In genomic region chr3:133052068-133052467, GRCm38 (mm10) we compare ENCODE assay signal across 22 mouse cellular contexts. TPM values are rescaled to one million over a fixed set of nuclear protein-coding genes. Genes with fewer than 3 reads are reported as not detected.
DNase-seq lines count a peak whose midpoint lies in the region; ATAC-seq and TF ChIP-seq lines count a peak whose summit lies in the region.
"Had no signal": no experiment of that assay in that cellular context is flagged by ENCODE, and none has a peak within 500 bp of the region (broad histone marks: within the 10 kb centered on the region; RNA-seq: fewer than 3 reads in every experiment).

No protein-coding gene starts in this region.

- H3K4me1 ChIP-seq in forebrain, embryonic 12.5 days, result no peaks in the 10 kb centered on the region
- H3K4me1 ChIP-seq in forebrain, embryonic 10.5 days, result no peaks in the 10 kb centered on the region; the same call in 1 of the 2 replicates
- H3K4me1 ChIP-seq in lung, postnatal 0 days (ENCODE audit: insufficient read depth, low read depth, low read length), result no peaks in the 10 kb centered on the region
- H3K4me1 ChIP-seq in lung, adult 2 months (ENCODE audit: control insufficient read depth, insufficient read depth, low read length), result no peaks in the 10 kb centered on the region
- H3K4me1 ChIP-seq in forebrain, embryonic 13.5 days, result no peaks in the 10 kb centered on the region
- H3K4me1 ChIP-seq: embryonic facial prominence, embryonic 12.5 days; heart, embryonic 15.5 days; hindbrain, embryonic 13.5 days had no signal

- no peak overlapping the region for H3K27ac ChIP-seq in forebrain, embryonic 12.5 days
- H3K27ac ChIP-seq in forebrain, embryonic 10.5 days, result no peak overlapping the region
- no peak overlapping the region for H3K27ac ChIP-seq in lung, postnatal 0 days (ENCODE audit: low read length)
- H3K27ac ChIP-seq in forebrain, embryonic 13.5 days, result no peak overlapping the region
- H3K27ac ChIP-seq: embryonic facial prominence, embryonic 12.5 days; heart, adult 2 months; heart, embryonic 15.5 days; hindbrain, embryonic 13.5 days; hindbrain, postnatal 0 days had no signal

- 16% methylated on average over 2 of the region's 2 CpGs for WGBS in forebrain, embryonic 12.5 days
- WGBS in forebrain, embryonic 10.5 days, result 55% methylated on average over 2 of the region's 2 CpGs
- WGBS in lung, postnatal 0 days, result 52% methylated on average over 2 of the region's 2 CpGs
- WGBS in lung, adult 2 months, result 83% methylated on average over 2 of the region's 2 CpGs
- WGBS in forebrain, embryonic 13.5 days, result 21% methylated on average over 2 of the region's 2 CpGs

- peak; percentile 85; the same call in 1 of the 2 replicates for ATAC-seq in forebrain, embryonic 12.5 days (ENCODE audit: low FRiP score)
- ATAC-seq in lung, postnatal 0 days, result no peak
- peak; percentile 87 for ATAC-seq in forebrain, embryonic 13.5 days
- ATAC-seq: hindbrain, postnatal 0 days had no signal

- no peaks in the 10 kb centered on the region for H3K9me3 ChIP-seq in forebrain, embryonic 12.5 days
- no peaks in the 10 kb centered on the region for H3K9me3 ChIP-seq in forebrain, embryonic 10.5 days
- H3K9me3 ChIP-seq in lung, postnatal 0 days (ENCODE audit: low read length), result no peaks in the 10 kb centered on the region
- H3K9me3 ChIP-seq in forebrain, embryonic 13.5 days (replicated peaks), result no peaks in the 10 kb centered on the region
- H3K9me3 ChIP-seq: embryonic facial prominence, embryonic 12.5 days; heart, embryonic 15.5 days; hindbrain, embryonic 13.5 days had no signal

- no peak for TF ChIP-seq CTCF in lung, postnatal 0 days (IDR thresholded peaks at IDR 0.05)
- TF ChIP-seq CTCF in lung, adult 2 months (IDR thresholded peaks at IDR 0.05; ENCODE audit: insufficient read depth, low read length), result no peak

- H3K27me3 ChIP-seq in forebrain, embryonic 12.5 days, result no peaks in the 10 kb centered on the region
- H3K27me3 ChIP-seq in forebrain, embryonic 10.5 days (ENCODE audit: poor library complexity, severe bottlenecking), result no peaks in the 10 kb centered on the region
- no peaks in the 10 kb centered on the region for H3K27me3 ChIP-seq in lung, postnatal 0 days (replicated peaks; ENCODE audit: insufficient read depth, low read length)
- no peaks in the 10 kb centered on the region for H3K27me3 ChIP-seq in forebrain, embryonic 13.5 days
- H3K27me3 ChIP-seq: CH12.LX; embryonic facial prominence, embryonic 12.5 days; heart, embryonic 15.5 days; hindbrain, embryonic 13.5 days had no signal

- TF ChIP-seq EP300 in lung, postnatal 0 days (IDR thresholded peaks at IDR 0.05), result no peak

- no peak for DNase-seq in forebrain, embryonic 10.5 days (ENCODE audit: extremely low spot score, low spot score)
- peak; percentile 50 for DNase-seq in lung, postnatal 0 days (ENCODE audit: low spot score)
- DNase-seq in lung, adult 2 months, result no peak
- peak; percentile 13 for DNase-seq in 416B (ENCODE audit: low read depth)
- DNase-seq in kidney, adult 8-10 months, result no peak
- no peak for DNase-seq in cerebellum, adult 11 months
- DNase-seq: adrenal gland, adult 8-10 months; adrenal gland, postnatal 36 days; cerebellum, adult 11-12 months; cerebellum, adult 9-10 months; cerebellum, postnatal 25 days; gastrocnemius, postnatal 14 days; heart, adult 2 months; heart, postnatal 14 days had no signal

- H3K4me3 ChIP-seq in forebrain, embryonic 12.5 days (replicated peaks), result no peak overlapping the region
- no peak overlapping the region for H3K4me3 ChIP-seq in forebrain, embryonic 10.5 days
- H3K4me3 ChIP-seq in lung, postnatal 0 days (ENCODE audit: low read depth, low read length), result no peak overlapping the region
- no peak overlapping the region for H3K4me3 ChIP-seq in lung, adult 2 months (replicated peaks; ENCODE audit: extremely low read depth, low read depth, low read length)
- H3K4me3 ChIP-seq in forebrain, embryonic 13.5 days, result no peak overlapping the region
- H3K4me3 ChIP-seq: embryonic facial prominence, embryonic 12.5 days; heart, adult 2 months; heart, embryonic 15.5 days; hindbrain, embryonic 13.5 days had no signal

- H3K4me2 ChIP-seq in forebrain, embryonic 12.5 days, result no peak overlapping the region
- no peak overlapping the region for H3K4me2 ChIP-seq in lung, postnatal 0 days (replicated peaks; ENCODE audit: low read depth, low read length)
- H3K4me2 ChIP-seq in forebrain, embryonic 13.5 days, result no peak overlapping the region
- H3K4me2 ChIP-seq: embryonic facial prominence, embryonic 12.5 days; heart, embryonic 11.5 days; heart, embryonic 15.5 days; hindbrain, embryonic 13.5 days had no signal

- H3K36me3 ChIP-seq in forebrain, embryonic 12.5 days (replicated peaks), result peaks cover 12% of the 10 kb centered on the region
- peaks cover 29% of the 10 kb centered on the region for H3K36me3 ChIP-seq in forebrain, embryonic 10.5 days (replicated peaks)
- no peaks in the 10 kb centered on the region for H3K36me3 ChIP-seq in lung, postnatal 0 days (ENCODE audit: insufficient read depth, low read length)
- H3K36me3 ChIP-seq in forebrain, embryonic 13.5 days (ENCODE audit: poor library complexity, severe bottlenecking), result peaks cover 9% of the 10 kb centered on the region; the same call in 1 of the 2 replicates
- H3K36me3 ChIP-seq: heart, embryonic 15.5 days had no signal

- no peak overlapping the region for H3K9ac ChIP-seq in forebrain, embryonic 12.5 days
- no peak overlapping the region for H3K9ac ChIP-seq in lung, postnatal 0 days (replicated peaks; ENCODE audit: low read depth)
- H3K9ac ChIP-seq in forebrain, embryonic 13.5 days, result no peak overlapping the region
- H3K9ac ChIP-seq: embryonic facial prominence, embryonic 12.5 days; heart, embryonic 15.5 days; hindbrain, embryonic 13.5 days had no signal

- no peak for TF ChIP-seq POLR2A in lung, adult 2 months (IDR thresholded peaks at IDR 0.05; ENCODE audit: borderline replicate concordance, extremely low read depth, low read depth, low read length)

RNA-seq across cellular contexts. Expression of gene Ints12, which starts 39.6 kb away (rescaled TPM):
- polyA plus RNA-seq in forebrain, embryonic 12.5 days (2016; fragmentation: Nextera tagmentation; extraction: Ambion mirVana), result 24.3 and 26.3 TPM in 2 replicates
- polyA plus RNA-seq in forebrain, embryonic 10.5 days (2016; fragmentation: Nextera tagmentation; extraction: Ambion mirVana), result 23.7 and 24.5 TPM in 2 replicates
- 15.8 and 17.0 TPM in 2 replicates for polyA plus RNA-seq in lung, postnatal 0 days (2015; fragmentation: Nextera tagmentation; extraction: Ambion mirVana)
- 4.2 and 8.9 TPM in 2 replicates for polyA plus RNA-seq in lung, adult 2 months (2012; rRNA removed)
- 21.3 and 22.7 TPM in 2 replicates for polyA plus RNA-seq in forebrain, embryonic 13.5 days (2015; fragmentation: Nextera tagmentation; extraction: Ambion mirVana)

RNA-seq across cellular contexts. Expression of gene Gstcd, which starts 39.8 kb away (rescaled TPM):
- 8.5 and 10.5 TPM in 2 replicates for polyA plus RNA-seq in forebrain, embryonic 12.5 days (2016; fragmentation: Nextera tagmentation; extraction: Ambion mirVana)
- polyA plus RNA-seq in forebrain, embryonic 10.5 days (2016; fragmentation: Nextera tagmentation; extraction: Ambion mirVana), result 8.8 and 10.0 TPM in 2 replicates
- 2.0 TPM in 2 replicates for polyA plus RNA-seq in lung, postnatal 0 days (2015; fragmentation: Nextera tagmentation; extraction: Ambion mirVana)
- polyA plus RNA-seq in lung, adult 2 months (2012; rRNA removed), result 2.0 and 3.1 TPM in 2 replicates
- polyA plus RNA-seq in forebrain, embryonic 13.5 days (2015; fragmentation: Nextera tagmentation; extraction: Ambion mirVana), result 6.6 and 6.7 TPM in 2 replicates

Comparison
In these comparisons a context has a peak if more than half of its experiments do, and no peak if none do; other contexts are left out.
1. DNase-seq: peak in lung, postnatal 0 days (single experiment) and 416B (single experiment); none in forebrain, embryonic 10.5 days (single experiment), lung, adult 2 months (single experiment), kidney, adult 8-10 months (0 of 2) and cerebellum, adult 11 months (single experiment).